Mouse (Mus musculus): ENCODE measurements around the gene Cdc40. TPM values are rescaled to one million over a fixed set of nuclear protein-coding genes. Genes with fewer than 3 reads are reported as not detected.

Gene Cdc40
- 36.3 and 37.8 TPM in 2 replicates for polyA plus RNA-seq (2014; fragmentation: Nextera tagmentation; extraction: Ambion mirVana)

DNA sequence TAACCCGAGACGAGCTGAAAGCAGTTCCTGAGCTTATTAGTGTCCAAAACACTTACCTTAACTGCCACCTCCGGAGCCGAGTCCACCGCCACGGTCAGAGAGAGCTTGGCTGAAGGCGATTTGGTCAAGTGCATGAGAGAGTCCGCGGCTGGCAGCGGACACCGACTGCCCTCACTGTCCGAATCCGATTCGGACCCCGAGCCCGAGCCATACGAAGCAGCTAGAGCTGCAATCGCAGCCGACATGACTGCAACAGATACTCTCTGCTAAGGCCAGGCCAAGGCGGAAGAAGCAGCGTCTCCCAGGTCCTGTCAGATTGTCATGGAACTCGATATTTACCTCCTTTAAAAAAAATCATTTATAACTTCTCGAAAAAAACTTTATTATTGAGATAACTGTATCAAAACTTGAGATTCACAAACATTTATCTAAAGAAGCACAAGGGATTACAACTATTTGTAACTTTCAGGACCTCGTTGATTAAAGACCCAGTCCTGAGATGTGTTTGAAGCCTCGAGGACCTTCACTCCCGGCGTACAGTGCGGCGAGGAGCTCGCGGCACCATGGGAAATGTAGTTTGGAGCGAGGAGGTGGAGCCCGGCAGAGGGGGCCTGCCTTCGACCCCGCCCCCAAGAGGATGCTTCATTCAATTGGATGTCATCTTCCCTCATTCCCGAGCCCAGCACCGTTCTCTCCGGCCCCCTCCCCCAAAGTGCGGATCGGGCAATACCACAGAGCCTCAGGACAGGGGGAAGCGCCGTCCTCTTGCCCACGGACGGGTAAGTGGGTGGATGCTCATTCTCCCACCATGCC, at the start of gene Cdc40, which contains the start of gene Wasf1:
TSS of gene Cdc40 (minus strand) at position 481 of the 813 bp plus-strand sequence.
TSS of gene Wasf1 (plus strand) at position 645 of the 813 bp plus-strand sequence.
- H3K4me3 ChIP-seq (ENCODE audit: low read depth, low read length) = peak within 1 kb of the TSS; percentile 92
- WGBS = under 1% methylated on average over 44 of the region's 44 CpGs
- peak within 1 kb of the TSS; percentile 94 for H3K9ac ChIP-seq (ENCODE audit: low read length)
- ATAC-seq (ENCODE audit: insufficient read depth, low FRiP score, low TSS enrichment) = peak; percentile 94
- peaks cover 2% of the 10 kb centered on the region; the same call in 1 of the 2 replicates for H3K4me1 ChIP-seq (ENCODE audit: control insufficient read depth, insufficient read depth, low read length)
- no peaks in the 10 kb centered on the region for H3K27me3 ChIP-seq (ENCODE audit: control insufficient read depth, insufficient read depth, low read length)
- H3K36me3 ChIP-seq (ENCODE audit: control insufficient read depth, insufficient read depth, low read length) = no peaks in the 10 kb centered on the region
- H3K27ac ChIP-seq (ENCODE audit: low read depth, low read length) = peak within 1 kb of the TSS; percentile 97
- peak; percentile 96 for DNase-seq (ENCODE audit: low spot score)
- no peaks in the 10 kb centered on the region for H3K9me3 ChIP-seq (ENCODE audit: control insufficient read depth, low read length)
- H3K4me2 ChIP-seq (ENCODE audit: low read depth) = peak within 1 kb of the TSS; percentile 56

DNA sequence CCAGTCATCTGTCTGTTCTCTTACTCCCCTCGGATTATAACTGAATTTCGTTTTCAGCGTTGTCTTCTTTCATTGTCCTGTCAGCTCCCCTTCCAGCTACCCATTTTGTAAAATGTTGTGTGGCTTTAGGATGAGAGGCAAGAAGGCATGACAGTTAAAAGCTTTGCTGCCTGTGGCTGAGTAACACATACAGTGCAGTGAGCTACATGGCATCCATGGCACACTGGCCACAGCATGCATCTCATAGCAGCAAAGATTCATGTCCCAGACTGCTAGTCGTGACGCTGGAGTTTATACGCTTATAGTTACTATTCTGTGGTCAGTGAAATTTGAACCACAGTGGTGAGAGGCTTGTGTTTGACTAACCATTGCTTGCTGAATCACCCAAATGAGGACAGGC, 36.4 kb upstream of the Cdc40 start:
- Histone ChIP-seq H3K9ac (ENCODE audit: low read length) (no peak overlapping the region), H3K4me3 (ENCODE audit: low read depth, low read length) (no peak overlapping the region), H3K36me3 (ENCODE audit: control insufficient read depth, insufficient read depth, low read length) (no peaks in the 10 kb centered on the region), H3K4me2 (ENCODE audit: low read depth) (no peak overlapping the region), H3K4me1 (ENCODE audit: control insufficient read depth, insufficient read depth, low read length) (0 out of 2 replicates have a peak, but pooled peaks cover 2% of the 10 kb centered on the region), H3K9me3 (ENCODE audit: control insufficient read depth, low read length) (no peaks in the 10 kb centered on the region), H3K27me3 (ENCODE audit: control insufficient read depth, insufficient read depth, low read length) (no peaks in the 10 kb centered on the region), H3K27ac (ENCODE audit: low read depth, low read length) (no peak overlapping the region)
- DNase-seq (ENCODE audit: low spot score) = no peak
- whole genome bisulfite sequencing = 92% methylated on average over 6 of the region's 6 CpGs
- ATAC-seq (ENCODE audit: insufficient read depth, low FRiP score, low TSS enrichment) = no peak

DNA sequence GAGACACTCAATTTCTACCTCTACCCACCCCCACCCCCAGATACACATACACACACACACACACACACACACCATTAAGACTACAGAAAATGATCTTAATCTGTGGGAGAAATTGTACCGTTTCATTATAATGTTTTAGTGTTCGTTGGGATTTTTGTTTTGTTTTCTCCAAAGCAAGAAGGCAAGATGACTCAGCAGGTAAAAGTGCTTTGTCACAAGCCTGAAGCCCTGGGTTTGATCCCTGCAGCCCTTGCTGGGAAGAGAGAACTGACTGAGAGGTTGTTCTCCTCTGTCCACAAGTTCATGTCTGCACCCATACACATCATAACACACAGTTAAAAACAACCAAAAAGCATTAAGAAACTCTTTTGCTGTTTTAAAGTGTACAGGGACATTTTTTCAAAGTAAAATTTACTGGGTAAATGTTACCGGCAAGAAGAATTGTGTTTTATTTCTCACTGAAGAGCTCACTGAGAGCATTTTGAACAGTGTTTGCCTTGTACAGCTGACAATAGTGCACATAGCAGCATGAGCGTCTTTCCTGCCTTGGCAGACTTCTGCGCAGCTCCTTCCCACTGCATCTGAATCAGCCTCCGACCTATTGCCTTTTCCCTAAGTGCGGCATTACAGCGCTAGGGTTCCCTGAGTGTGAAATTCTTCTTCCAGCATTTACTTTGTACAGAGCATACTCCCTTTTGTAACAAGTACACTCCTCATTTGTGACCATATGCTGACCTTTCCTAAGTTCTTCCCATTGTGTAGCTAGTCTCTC, 35.7 kb upstream of the Cdc40 start:
- DNase-seq (ENCODE audit: low spot score) (no peak), ATAC-seq (ENCODE audit: insufficient read depth, low FRiP score, low TSS enrichment) (no peak)
- Histone ChIP-seq H3K4me2 (ENCODE audit: low read depth) (no peak overlapping the region), H3K36me3 (ENCODE audit: control insufficient read depth, insufficient read depth, low read length) (no peaks in the 10 kb centered on the region), H3K27me3 (ENCODE audit: control insufficient read depth, insufficient read depth, low read length) (no peaks in the 10 kb centered on the region), H3K4me3 (ENCODE audit: low read depth, low read length) (no peak overlapping the region), H3K9ac (ENCODE audit: low read length) (no peak overlapping the region), H3K27ac (ENCODE audit: low read depth, low read length) (no peak overlapping the region), H3K4me1 (ENCODE audit: control insufficient read depth, insufficient read depth, low read length) (0 out of 2 replicates have a peak, but pooled peaks cover 2% of the 10 kb centered on the region), H3K9me3 (ENCODE audit: control insufficient read depth, low read length) (no peaks in the 10 kb centered on the region)
- 89% methylated on average over 8 of the region's 8 CpGs for WGBS

DNA sequence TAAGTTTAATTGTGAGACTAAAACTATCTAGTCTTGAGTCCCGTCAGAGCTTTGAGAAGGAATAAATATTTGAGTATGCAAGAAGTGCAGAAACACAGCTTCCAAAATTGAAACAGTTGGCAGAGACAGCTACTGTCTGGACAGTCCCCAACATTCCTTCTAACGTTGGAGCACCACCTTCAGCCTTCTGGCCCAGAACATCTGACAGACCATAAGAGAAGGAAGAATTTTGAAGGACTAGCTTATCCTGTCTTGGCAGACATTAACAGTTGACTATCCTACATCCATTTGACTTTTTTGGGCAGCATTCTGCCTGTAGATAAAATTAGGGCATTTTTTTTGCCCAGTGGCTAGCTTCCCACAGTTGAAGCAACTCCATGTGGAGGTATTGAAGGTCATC, 32.1 kb upstream of the Cdc40 start:
- 91% methylated on average over 2 of the region's 2 CpGs for WGBS
- H3K27me3 ChIP-seq (ENCODE audit: control insufficient read depth, insufficient read depth, low read length) = no peaks in the 10 kb centered on the region
- no peak overlapping the region for H3K27ac ChIP-seq (ENCODE audit: low read depth, low read length)
- H3K9ac ChIP-seq (ENCODE audit: low read length) = no peak overlapping the region
- no peak for ATAC-seq (ENCODE audit: insufficient read depth, low FRiP score, low TSS enrichment)
- no peaks in the 10 kb centered on the region for H3K9me3 ChIP-seq (ENCODE audit: control insufficient read depth, low read length)
- H3K4me1 ChIP-seq (ENCODE audit: control insufficient read depth, insufficient read depth, low read length) = 0 out of 2 replicates have a peak, but pooled peaks cover 2% of the 10 kb centered on the region
- H3K4me2 ChIP-seq (ENCODE audit: low read depth) = no peak overlapping the region
- H3K36me3 ChIP-seq (ENCODE audit: control insufficient read depth, insufficient read depth, low read length) = 0 out of 2 replicates have a peak, but pooled peaks cover 2% of the 10 kb centered on the region
- no peak overlapping the region for H3K4me3 ChIP-seq (ENCODE audit: low read depth, low read length)
- DNase-seq (ENCODE audit: low spot score) = no peak

DNA sequence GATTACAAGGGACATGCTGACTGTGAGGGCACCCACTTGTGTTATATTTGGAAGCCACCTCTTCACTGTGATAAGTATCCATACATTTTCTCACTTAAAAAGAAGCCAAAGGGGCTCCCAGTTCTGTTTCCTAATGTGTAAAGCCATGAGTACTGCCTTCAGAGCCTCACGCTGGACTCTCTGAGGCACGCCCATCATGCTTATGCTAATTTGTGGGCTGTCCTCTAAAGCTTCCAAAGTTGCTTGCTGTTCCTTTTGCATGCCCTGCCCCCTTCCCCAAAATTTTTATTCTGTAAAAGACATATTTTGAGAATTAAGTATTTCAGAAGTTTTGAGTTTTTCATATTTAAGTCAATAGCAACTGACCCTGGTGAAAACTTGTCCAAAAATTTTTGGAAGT, 27.7 kb upstream of the Cdc40 start:
- H3K36me3 ChIP-seq (ENCODE audit: control insufficient read depth, insufficient read depth, low read length) = 0 out of 2 replicates have a peak, but pooled peaks cover 2% of the 10 kb centered on the region
- no peak for DNase-seq (ENCODE audit: low spot score)
- no peak overlapping the region for H3K27ac ChIP-seq (ENCODE audit: low read depth, low read length)
- no peak overlapping the region for H3K4me2 ChIP-seq (ENCODE audit: low read depth)
- H3K4me1 ChIP-seq (ENCODE audit: control insufficient read depth, insufficient read depth, low read length) = no peaks in the 10 kb centered on the region
- no peaks in the 10 kb centered on the region for H3K27me3 ChIP-seq (ENCODE audit: control insufficient read depth, insufficient read depth, low read length)
- H3K4me3 ChIP-seq (ENCODE audit: low read depth, low read length) = no peak overlapping the region
- ATAC-seq (ENCODE audit: insufficient read depth, low FRiP score, low TSS enrichment) = no peak
- no peak overlapping the region for H3K9ac ChIP-seq (ENCODE audit: low read length)
- no peaks in the 10 kb centered on the region for H3K9me3 ChIP-seq (ENCODE audit: control insufficient read depth, low read length)
- 58% methylated on average over 2 of the region's 2 CpGs for WGBS

DNA sequence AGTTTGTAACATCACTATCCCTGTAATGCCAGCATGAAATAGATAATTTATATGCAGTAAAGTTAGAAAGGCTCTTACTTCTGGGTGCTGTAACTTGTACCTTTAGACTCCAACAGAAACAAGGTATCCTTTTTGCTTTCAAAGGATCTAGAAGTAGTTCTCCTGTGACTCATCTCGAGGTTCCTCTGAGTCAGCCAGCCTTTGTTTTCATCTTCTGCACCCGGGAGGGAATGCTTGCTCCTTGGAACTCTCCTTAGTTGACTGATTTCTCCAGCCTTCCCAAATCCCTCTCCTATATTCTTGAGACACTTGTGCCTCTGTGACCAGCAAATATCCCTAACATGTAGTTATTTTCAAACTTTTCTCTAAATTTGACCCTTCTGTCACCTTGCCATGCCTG, 25.5 kb upstream of the Cdc40 start:
- DNase-seq (ENCODE audit: low spot score) = no peak
- no peak overlapping the region for H3K27ac ChIP-seq (ENCODE audit: low read depth, low read length)
- H3K4me3 ChIP-seq (ENCODE audit: low read depth, low read length) = no peak overlapping the region
- no peaks in the 10 kb centered on the region for H3K4me1 ChIP-seq (ENCODE audit: control insufficient read depth, insufficient read depth, low read length)
- no peak overlapping the region for H3K9ac ChIP-seq (ENCODE audit: low read length)
- H3K36me3 ChIP-seq (ENCODE audit: control insufficient read depth, insufficient read depth, low read length) = 0 out of 2 replicates have a peak, but pooled peaks cover 2% of the 10 kb centered on the region
- no peak overlapping the region for H3K4me2 ChIP-seq (ENCODE audit: low read depth)
- no peaks in the 10 kb centered on the region for H3K27me3 ChIP-seq (ENCODE audit: control insufficient read depth, insufficient read depth, low read length)
- no peak for ATAC-seq (ENCODE audit: insufficient read depth, low FRiP score, low TSS enrichment)
- WGBS = 74% methylated on average over 2 of the region's 2 CpGs
- no peaks in the 10 kb centered on the region for H3K9me3 ChIP-seq (ENCODE audit: control insufficient read depth, low read length)

DNA sequence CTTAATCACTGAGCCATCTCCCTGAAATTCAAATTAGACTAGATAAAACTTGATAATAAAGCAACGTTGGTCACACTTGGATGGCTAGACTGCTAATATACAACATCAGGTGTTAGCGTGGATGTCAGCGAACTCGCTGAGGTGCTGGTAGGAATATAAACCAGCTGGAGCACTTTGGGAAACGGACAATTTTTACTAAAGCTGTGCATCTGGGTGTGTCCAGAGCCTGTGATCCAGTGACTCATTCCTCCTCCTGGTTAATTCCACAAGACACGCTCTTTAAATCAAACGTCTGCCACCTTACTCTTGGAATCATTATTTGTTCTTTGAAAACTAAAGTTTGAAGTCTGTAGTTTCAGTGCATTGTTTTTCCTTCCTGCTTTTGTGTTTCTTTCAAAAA, 23.7 kb upstream of the Cdc40 start:
- Histone ChIP-seq H3K4me1 (ENCODE audit: control insufficient read depth, insufficient read depth, low read length) (no peaks in the 10 kb centered on the region), H3K4me2 (ENCODE audit: low read depth) (no peak overlapping the region), H3K4me3 (ENCODE audit: low read depth, low read length) (no peak overlapping the region), H3K36me3 (ENCODE audit: control insufficient read depth, insufficient read depth, low read length) (no peaks in the 10 kb centered on the region), H3K9me3 (ENCODE audit: control insufficient read depth, low read length) (no peaks in the 10 kb centered on the region), H3K27ac (ENCODE audit: low read depth, low read length) (no peak overlapping the region), H3K27me3 (ENCODE audit: control insufficient read depth, insufficient read depth, low read length) (no peaks in the 10 kb centered on the region), H3K9ac (ENCODE audit: low read length) (no peak overlapping the region)
- DNase-seq (ENCODE audit: low spot score) = no peak
- WGBS = 81% methylated on average over 7 of the region's 7 CpGs
- ATAC-seq (ENCODE audit: insufficient read depth, low FRiP score, low TSS enrichment) = no peak

DNA sequence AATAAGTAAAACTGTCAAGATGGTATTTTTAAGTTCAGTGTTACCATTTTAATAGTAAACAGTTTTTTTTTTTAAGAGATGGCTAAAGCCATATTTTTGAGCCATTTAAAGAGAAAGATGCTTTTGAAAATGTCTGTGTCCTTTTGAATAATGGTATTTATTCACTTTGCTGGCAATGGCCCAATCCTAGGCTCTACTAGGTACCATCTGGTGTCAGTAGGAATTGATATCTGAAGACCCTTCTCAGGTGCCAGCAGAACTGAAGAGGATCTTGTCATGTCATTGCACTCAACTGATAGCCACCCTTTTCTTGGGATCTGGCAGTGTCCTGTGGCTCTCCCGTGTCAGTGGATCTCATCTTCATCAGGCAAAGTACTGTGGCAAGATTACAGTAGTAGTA, 23.0 kb upstream of the Cdc40 start:
- Histone ChIP-seq H3K9ac (ENCODE audit: low read length) (no peak overlapping the region), H3K36me3 (ENCODE audit: control insufficient read depth, insufficient read depth, low read length) (no peaks in the 10 kb centered on the region), H3K4me2 (ENCODE audit: low read depth) (no peak overlapping the region), H3K27ac (ENCODE audit: low read depth, low read length) (no peak overlapping the region), H3K9me3 (ENCODE audit: control insufficient read depth, low read length) (no peaks in the 10 kb centered on the region), H3K4me1 (ENCODE audit: control insufficient read depth, insufficient read depth, low read length) (no peaks in the 10 kb centered on the region), H3K27me3 (ENCODE audit: control insufficient read depth, insufficient read depth, low read length) (no peaks in the 10 kb centered on the region), H3K4me3 (ENCODE audit: low read depth, low read length) (no peak overlapping the region)
- no peak for ATAC-seq (ENCODE audit: insufficient read depth, low FRiP score, low TSS enrichment)
- WGBS = 88% methylated on average over 1 of the region's 1 CpGs
- no peak for DNase-seq (ENCODE audit: low spot score)

All from neural tube, embryonic 11.5 days (tissue).